Mouse (Mus musculus): ENCODE data around the gene Acvr1c.

DNA sequence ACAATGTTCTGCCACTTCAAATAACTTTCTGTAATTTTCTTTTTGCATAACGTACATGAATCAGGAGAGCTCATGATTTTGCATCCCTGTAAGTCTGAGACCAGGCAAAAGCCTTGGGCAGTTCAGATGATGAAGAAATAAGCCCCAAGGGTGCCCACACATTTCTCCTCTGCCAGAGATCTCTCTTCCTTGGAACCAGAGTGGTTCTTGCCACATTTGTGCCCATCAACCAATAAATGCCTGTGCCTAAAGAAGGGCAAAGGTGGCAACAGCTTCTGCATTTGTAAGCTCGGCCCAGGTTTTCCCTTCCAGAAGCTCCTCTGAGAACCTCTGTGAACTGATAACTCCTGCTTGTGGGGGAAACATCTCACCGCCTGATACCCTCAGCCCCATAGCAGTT, 3.3 kb downstream of the Acvr1c start:
- no peak for TF ChIP-seq CTCF (IDR thresholded peaks at IDR 0.05; ENCODE audit: low read depth)
- TF ChIP-seq EP300 (IDR thresholded peaks at IDR 0.05; ENCODE audit: low read depth), result no peak
